Mouse (Mus musculus) kidney, adult 11 months (tissue): Measurements from ENCODE around the gene Asphd1.
A peak's percentile ranks its signal among the peaks of the same experiment; 100 is the strongest.
"Not testable (repeated sequence)": the region's sequence is repeated elsewhere in the genome, so short reads cannot be mapped to it uniquely, and the experiment has no call there.

Experiments used
- DNase-seq: peaks from one replicate; pipeline ENCODE4 v3.0.0; 2022

Gene Asphd1

DNA sequence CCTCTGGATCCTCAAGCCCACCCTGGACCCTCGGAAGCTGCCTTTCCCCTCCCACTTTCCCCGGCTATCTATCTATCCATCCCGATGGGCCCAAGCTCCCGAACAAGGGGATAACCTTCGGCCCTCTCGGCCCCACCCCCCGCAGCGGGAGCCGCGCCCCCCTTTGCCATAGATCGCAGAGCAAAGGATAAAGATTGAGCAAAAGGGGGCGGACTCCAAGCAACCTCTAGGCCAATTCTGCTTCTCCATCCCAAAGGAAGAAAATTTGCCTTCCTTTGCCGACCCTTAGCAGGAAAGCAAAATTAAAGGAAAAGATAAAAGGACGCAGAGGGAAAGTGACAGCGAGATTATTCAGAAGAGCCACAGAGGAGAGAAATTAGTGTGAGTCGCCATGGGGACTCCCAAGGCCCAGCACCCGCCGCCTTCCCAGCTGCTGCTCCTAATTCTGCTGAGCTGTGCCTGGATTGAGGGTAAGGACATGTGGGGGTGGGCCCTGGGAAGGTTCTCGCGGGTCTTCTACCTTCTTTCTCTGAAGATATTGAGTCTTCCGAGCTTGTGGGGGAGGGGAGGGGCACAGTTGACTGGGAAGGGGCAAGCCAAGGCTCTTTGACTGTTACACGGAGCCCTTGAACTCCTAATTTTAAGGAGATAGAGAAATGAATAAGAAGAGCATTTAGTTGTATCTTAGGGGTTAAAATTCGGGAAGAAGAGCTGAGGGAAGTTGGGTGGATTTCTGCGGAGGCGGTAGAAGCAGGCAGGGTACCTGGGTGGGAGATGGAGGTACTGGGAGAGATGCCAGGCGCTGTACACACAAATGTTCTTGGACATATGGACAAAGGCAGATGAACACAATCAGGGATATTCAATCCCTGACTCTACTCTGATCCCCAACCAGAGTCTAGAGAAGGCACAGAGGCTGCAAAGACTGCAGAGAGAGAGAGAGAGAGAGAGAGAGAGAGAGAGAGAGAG lies 1.5 kb upstream of the Asphd1 start:
- DNase-seq: no peak

DNA sequence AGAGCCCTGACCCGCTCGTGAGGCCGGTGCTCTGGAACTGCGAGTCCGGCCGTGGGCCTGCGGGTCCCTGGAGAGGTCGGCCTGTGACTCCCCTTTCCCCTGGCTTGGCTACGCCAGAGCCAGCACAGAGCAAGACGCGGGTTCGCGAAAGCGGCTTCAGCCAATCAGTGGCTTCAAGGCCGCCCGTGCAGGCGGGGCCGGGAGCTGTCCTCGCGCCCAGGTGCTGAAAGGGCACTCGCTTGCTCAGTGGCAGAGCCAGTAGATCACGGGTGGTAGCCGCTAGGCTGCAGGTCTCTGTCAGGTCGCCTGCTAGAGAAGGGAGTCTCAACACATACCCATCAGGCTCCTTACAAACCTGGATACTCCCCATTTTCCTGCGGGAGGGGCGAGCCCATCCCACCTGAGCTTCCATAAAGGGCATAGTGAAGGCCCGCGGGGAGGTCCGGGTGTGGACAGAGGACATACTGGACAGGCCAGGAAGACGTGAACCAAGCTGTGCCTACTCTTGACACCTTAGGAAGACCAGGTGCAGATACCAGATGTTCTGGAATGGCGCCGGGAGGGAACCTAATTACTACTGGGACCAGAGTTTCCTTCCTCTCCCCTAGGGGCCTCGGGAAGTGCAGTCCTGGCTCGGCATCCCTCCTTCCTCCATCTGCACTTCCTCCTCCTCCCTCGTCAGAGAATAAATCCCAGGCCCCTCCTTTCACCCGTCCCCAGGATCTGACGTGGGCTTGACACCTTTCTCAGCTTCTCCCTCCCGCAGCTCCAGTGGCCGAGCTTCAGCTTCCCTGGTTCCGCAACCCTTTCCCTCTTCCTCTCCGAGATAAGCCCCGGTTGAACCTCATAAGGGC lies 638 bp upstream of the Asphd1 start, which contains the start of gene Sez6l2:
Gene Sez6l2 (plus strand): TSS at position 771 of the 854 bp plus-strand sequence.
- peak; percentile 77 for DNase-seq

DNA sequence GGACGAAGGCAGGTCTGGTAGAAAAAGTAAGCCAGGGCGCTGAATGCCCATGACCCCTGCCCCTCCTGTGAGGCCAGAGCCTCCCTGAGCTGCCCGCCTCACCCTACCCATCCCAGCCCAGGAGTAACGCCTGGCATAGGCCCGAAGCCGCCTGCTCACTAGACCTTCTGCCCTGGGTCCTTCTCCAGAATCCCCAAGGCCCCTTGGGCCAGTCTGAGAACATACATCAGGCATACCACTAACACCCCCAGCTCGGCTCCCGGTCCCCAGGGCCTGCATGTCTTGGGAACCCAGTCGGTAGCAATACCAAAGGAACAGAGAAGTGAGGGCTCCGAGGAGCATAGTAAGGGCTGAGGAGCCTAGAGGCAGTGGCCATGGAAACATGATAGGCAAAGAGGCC lies 756 bp downstream of the Asphd1 start:
- no peak for DNase-seq

DNA sequence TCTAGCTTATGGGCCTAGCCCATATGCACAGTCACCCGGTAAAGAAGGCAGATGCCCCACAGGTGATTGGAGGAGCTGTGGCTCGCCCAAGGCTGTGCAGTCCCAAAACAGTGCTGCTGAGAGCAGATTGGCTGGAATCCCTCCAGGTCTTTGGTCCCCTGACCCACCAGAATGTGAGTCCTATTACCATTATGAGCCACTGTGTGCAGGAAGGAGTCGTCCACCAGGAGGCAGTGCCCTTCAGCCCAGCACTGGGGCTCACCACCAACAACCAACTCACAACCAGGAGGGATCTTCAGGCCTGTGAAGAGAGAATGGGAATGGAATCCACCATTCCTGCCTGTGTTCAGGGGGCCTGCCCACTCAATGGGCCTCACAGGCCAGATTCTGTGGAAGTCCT lies 2.9 kb downstream of the Asphd1 start:
- no peak for DNase-seq

DNA sequence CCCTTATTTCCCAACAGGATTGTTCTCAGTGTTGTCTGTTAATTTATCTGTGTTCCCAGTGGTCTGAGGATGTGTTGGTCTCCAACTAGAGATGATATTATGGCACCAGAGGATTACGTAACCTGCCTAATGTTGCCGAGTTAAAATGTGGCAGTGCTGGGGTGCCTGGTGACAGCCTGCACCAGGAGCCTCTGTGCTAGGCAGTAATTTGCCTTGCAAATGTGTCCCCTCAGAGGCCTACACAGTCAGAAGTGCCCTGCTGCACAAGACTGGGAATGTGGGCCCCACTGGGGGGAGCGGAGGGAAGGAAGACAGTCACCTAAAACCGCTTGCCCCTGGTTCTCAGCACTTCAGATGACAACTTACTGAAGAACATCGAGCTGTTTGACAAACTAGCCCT lies 7.6 kb downstream of the Asphd1 start:
- no peak for DNase-seq

DNA sequence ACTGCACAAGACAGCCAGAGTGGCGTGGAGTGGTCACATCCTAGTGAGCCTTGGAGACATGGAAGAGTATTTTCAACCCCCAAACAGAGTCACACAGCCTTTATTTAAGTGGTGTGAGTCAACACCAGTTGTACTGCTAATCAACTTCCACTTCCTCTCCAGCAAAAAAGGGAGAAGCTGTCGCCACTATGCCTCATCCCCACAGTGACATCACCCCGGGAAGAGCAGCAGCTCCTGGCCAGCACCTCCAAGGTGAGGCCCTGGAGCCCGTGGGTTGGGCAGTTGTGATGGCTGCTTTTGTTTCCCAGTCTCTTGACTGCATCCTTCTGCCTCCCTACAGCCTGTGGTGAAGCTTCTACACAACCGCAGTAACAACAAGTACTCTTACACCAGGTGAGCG lies 8.2 kb downstream of the Asphd1 start:
- DNase-seq: no peak

DNA sequence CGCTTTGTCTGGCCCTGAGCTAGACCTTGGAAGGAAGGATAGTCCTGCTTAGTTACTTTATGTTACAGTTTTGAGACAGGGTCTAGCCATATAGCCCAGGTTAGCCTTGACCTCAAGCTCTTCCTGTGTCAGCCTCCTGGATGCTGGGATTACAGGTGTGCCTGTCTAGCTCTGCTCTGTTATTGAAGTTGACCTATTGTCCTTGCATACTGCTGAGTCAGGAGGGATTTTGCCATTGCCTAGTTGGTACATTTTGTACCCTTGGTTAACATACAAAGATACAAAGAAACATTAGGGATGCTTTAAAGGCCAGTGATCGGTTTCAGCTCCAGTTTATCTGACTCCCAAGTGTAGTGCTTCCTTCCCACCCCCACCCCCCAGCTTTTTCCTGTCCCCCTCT lies 16.7 kb downstream of the Asphd1 start:
- no peak for DNase-seq

DNA sequence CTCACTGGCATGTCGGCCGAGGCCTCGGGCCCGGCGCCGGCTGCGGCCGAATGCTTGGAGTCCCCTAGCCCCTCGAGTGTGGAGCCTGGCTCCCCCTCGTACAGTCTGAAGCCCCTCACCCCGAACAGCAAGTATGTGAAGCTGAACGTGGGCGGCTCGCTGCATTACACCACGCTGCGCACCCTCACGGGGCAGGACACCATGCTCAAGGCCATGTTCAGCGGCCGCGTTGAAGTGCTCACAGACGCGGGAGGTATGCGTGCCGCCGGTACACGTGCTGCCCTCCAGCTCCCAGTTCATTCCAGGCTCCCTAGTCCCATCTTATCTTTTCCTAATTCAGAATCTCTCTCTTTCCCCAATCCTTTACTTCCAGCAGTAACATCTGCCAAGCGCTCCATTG lies 20.3 kb downstream of the Asphd1 start:
- no peak for DNase-seq

DNA sequence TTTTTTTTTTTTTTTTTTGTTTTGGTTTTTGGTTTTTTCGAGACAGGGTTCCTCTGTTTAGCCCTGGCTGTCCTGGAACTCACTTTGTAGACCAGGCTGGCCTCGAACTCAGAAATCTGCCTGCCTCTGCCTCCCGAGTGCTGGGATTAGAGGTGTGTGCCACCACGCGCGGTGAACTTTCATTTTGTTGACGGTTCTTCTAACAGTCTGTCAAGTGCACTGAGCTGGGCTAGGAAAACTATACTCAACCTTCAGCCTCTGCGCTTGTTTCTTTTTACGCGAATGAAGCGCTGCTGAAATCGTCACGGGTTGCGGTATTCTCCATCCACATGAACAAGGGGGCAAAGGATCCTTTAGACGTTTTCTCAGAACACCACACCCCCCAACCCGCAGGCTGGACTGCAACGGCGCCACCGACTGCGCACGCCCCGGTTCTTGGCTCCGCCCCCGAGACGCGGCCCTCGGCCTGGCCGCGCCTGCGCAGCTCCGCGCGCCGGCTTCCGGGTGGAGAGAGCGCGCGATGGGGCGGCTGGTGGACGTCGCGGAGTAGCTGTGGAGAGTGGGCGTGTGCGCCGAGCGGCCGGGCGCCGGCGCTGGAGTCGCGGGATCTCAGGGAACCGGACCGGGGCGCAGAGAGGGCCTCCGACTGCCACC lies 20.9 kb downstream of the Asphd1 start, which contains the start of gene Kctd13:
Gene Kctd13 (plus strand): TSS at position 496 of the 654 bp plus-strand sequence.
- peak; percentile 92 for DNase-seq

DNA sequence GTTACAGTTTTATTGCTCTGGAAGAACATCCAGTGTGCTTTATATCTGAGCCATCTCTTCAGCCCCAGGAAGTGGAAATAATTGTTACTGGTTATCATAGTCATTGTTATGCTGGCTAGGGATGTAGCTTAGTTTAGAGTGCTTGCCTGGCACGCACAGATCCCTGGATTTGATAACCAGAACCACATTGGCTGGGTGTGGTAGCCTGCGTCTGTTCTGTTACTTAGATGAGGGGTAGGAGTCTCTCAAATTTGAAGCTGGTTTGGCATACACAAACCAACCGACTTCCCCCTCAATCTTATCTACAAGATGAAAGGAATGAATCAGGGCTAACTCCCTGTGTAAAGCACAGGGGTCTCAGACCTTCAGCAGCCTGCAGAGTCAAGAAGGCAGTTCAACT lies 23.1 kb downstream of the Asphd1 start:
- DNase-seq: no peak

DNA sequence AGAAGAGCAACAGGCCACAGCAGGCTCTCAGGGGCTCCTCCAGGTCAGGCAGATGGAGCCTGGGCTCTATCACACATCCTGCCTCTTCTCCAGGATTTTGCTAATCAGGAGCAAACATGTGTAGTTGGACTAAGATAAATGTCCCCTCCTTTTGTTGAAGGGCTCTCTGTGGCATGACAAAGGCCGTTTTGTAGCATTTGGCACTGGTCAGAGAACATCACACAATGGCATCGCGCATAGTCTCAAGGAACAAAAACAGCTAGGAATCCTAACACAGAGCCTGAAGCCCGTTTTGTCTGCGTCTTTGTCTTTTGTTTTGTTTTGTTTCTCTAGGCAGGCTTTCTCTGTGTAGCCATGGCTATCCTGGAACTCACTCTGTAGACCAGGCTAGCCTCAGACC lies 25.4 kb downstream of the Asphd1 start:
- no peak for DNase-seq

DNA sequence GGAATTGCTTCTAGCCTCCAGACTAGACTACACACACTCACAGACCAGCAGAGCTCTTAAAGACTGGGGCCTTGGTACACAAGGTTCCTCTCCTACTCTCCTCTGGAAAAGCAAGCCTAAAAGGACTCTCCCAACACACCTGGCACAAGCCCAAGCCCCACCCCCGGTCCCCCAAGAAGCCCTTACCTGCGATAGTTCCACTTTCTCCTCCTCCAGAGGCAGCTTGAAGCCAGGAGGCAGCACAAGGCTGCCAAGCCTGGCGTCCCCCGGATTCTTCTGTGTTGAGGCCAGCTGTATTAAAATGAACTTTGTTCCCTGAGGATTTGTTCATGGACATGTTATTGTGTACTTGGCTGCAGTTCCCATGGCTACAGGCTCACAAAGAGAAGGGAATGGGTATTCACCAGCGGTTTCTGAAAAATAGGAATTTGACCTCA lies 26.7 kb downstream of the Asphd1 start, which contains the start of gene Tmem219:
Gene Tmem219 (minus strand): TSS at position 294 of the 437 bp plus-strand sequence.
- DNase-seq: peak; percentile 91

DNA sequence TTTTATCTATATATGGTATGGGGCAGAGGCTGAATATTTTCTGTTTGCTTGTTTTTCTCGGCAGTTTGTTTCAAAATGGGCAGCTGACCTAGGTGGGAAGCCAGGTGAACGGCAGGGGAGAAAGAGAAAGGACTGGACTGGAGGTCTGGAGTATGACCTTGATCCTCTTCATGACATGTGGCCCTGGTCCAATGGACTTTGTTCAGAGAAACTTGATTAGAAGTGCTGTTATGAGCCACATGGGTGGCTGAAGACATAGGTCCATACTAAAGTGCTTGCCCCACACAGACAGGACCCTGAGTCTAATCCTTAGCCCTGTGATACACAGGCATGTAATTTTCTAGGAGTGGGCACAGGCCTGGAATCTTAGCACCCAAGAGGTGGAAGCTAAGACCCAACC lies 27.8 kb downstream of the Asphd1 start:
- peak; percentile 65 for DNase-seq

DNA sequence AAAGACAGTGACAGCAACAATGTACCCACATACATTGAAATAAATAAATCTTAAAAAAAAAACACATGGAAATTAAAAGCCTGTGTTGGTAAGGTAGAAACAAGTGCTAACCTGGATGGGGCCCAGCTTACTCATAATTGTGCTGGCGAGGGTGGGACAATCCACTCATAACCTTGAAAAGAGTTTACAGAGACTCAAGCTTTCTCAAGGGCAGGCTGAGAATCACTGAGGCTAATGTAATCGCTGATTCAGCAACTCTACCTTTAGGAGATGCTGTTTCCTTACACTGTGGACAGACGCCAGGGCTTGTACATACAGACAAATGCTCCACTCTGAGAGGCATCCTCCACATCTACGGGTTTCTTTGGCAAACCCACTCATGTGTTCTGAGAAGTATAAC lies 29.4 kb downstream of the Asphd1 start:
- DNase-seq: no peak

DNA sequence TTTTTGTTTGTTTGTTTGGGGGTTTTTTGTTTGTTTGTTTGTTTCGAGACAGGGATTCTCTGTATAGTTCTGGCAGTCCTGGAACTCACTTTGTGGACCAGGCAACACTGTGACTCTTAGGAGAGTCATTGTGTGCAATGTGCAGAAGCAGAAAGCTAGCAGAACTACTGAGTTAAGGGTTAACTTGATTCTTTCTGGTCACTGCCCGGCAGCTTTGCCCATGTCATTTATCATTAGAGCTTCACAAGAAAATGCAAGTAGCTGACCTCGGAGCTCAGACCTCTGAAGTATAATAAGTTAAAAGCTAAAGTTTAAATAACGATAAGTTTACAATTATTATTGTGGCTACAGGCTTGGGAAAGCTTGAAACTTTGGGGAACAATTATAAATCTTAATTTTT lies 31.0 kb downstream of the Asphd1 start:
- peak; percentile 33 for DNase-seq

DNA sequence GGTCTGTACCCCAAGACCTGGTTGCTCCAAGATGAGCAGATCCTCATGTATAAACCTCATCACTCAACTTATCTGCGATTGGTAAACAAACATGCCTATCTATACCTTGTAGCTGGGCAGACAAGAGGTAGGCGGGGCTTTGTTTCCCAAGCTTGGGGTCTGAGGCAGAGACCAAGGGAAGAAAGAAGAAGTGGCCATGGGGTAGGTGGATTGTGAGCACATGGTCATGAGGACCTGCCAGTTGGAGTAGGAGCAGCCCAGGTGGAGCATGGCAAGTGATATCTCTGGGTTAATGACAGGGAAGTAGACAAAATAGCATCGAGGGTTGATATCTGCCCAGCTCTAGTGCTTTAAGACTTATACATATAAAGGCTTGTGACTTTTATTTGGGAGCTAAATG lies 34.5 kb downstream of the Asphd1 start:
- DNase-seq: no peak

DNA sequence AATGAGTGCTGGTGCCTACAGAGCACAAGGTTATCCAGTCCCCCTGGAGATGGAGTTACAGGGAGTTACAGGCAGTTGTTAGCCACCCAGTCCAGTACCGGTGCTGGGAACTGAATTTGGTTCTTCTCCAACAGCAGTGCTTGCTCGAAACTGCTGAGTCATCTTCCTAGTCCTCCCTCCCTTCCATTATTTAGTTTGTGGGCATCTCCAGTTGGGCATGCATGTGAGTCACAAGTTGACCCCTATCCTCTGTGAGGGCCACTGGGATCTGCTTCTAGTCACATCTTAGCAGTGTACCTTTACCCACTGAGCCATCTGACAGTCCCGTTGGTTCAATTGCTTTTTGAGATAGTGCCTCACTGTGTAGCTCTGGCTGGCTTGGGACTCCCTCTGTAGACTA lies 43.8 kb downstream of the Asphd1 start:
- no peak for DNase-seq

DNA sequence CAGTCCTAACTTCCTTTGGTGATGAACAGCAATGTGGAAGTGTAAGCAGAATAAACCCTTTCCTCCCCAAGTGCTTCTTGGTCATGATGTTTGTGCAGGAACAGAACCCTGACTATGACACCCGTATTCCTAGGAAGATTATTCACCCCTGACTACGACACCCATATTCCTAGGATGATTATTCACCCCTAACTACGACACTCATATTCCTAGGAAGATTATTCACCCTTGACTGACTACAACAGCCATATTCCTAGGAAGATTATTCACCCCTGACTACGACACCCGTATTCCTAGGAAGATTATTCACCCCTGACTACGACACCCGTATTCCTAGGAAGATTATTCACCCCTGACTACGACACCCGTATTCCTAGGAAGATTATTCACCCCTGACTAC lies 49.6 kb downstream of the Asphd1 start:
- not testable (repeated sequence) for DNase-seq

DNA sequence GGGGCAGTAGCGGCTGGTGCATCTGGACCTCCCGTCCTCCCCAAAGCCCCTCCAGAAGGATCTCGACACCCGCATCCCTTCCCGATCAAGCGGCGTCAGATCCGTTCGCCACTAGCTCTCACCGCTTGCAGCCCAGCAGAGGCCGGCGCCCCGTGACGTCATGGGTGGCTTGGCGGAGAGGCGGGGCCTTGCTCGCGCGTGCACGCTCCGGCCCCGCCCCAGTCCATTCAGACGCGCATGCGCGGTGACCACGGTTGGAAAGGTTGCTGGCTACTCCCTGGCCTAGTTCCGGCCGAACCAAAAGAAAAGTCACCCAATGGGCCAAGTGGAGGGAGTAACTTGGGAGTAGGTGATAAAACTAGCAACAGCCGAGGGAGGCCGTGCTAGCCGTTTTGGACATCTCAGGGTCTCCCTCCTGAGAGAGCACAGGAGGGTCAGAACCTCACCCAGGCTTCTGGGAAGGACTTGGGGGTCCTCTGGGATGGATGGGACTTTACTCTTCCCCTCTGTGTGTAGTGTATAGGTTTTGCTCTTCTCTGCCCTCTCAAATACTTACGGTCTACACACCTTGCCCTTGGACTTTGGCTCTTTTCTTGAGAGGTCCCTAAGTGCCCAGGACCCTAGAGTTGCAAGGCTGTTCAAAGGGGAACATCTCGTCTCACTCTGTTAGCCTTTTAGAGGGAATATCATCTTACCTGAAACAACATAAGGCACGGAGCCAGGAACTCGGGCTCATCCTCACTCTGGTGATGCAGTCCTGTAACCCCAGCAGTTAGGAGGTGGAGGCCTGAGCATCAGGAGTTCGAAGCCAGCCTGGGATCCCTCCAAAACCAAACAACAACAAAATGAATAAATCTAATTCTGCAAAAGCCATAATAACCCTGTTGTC lies 51.0 kb downstream of the Asphd1 start:
- peak; percentile 90 for DNase-seq

DNA sequence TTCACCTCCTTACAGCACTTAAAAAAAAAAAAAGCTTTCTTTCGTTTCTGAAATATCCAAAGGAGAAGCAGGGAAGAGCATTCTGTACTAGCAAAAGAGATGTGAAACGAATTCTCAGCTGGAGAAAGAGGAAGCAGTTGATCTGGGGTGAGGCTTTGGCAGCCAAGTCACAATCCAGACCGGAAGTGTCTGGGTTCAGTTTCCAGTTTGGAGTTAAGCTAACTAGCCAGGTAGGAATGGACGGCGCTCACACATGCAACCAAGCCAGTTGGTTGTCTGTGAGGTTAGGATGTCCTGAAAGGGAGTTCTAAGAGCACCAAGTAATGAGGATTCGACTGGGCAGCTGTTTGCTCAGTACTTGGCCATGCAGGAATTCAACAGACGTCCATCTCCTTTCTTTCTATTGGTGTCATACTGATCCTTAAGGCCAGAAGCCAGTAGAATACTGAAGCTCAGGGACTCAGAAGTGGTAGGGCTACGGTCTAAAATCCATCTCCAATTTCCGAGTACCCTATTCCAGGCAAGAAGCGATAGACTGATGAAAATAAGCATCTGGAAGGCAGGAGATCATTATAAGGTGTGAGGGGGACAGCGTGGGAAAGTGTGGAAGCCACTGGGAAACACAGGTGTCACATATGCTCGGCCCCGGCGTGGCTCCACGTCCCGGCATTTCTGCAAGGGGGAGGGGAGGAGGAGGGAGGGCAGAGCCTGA lies 51.8 kb downstream of the Asphd1 start:
- peak; percentile 15 for DNase-seq

DNA sequence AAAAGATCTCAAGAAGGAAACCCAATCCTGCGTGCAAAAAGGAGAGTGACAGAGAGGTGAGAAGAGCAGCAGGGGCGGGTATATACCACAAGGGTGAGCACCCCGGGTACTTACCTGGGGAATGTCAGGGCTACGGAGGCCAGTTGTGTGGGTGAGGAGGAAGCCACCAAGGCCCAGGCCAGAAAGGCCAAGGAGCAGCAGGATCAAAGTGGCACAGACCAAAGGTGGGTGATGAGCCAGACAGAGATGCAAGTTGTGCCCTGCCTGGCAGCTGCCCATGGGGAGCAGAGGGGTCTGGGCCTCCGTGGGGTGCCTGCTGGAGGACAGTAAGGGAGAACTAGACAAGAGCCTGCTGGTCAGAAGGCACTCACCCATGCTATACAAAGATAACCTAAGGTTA lies 52.5 kb downstream of the Asphd1 start:
- DNase-seq: no peak
